15 mouse cellular contexts compared by ENCODE assay signal in genomic region chr2:18206811-18207210, GRCm38 (mm10).
DNase-seq lines count a peak whose midpoint lies in the region; ATAC-seq lines count a peak whose summit lies in the region.
"Had no signal": no experiment of that assay in that cellular context is flagged by ENCODE, and none has a peak within 500 bp of the region (broad histone marks: within the 10 kb centered on the region; RNA-seq: fewer than 3 reads in every experiment).

No protein-coding gene starts in this region.

- H3K4me3 ChIP-seq in hindbrain, embryonic 13.5 days, result no peak overlapping the region
- no peak overlapping the region for H3K4me3 ChIP-seq in hindbrain, embryonic 11.5 days (ENCODE audit: low read depth, low read length)
- no peak overlapping the region for H3K4me3 ChIP-seq in forebrain, embryonic 15.5 days

- no peaks in the 10 kb centered on the region for H3K27me3 ChIP-seq in hindbrain, embryonic 13.5 days
- H3K27me3 ChIP-seq in hindbrain, embryonic 11.5 days (ENCODE audit: control insufficient read depth, insufficient read depth, low read length), result no peaks in the 10 kb centered on the region
- no peaks in the 10 kb centered on the region for H3K27me3 ChIP-seq in forebrain, embryonic 15.5 days

- H3K4me2 ChIP-seq in hindbrain, embryonic 13.5 days, result no peak overlapping the region
- H3K4me2 ChIP-seq in hindbrain, embryonic 11.5 days (replicated peaks; ENCODE audit: low read depth, low read length), result no peak overlapping the region
- no peak overlapping the region for H3K4me2 ChIP-seq in forebrain, embryonic 15.5 days (replicated peaks)

- H3K27ac ChIP-seq in hindbrain, embryonic 13.5 days, result peak overlapping the region; percentile 44; the same call in 1 of the 2 replicates
- H3K27ac ChIP-seq in hindbrain, embryonic 11.5 days (ENCODE audit: low read depth, low read length), result no peak overlapping the region
- H3K27ac ChIP-seq in forebrain, embryonic 15.5 days (replicated peaks), result no peak overlapping the region
- H3K27ac ChIP-seq: liver, embryonic 14.5 days; macrophage had no signal

- DNase-seq in hindbrain, embryonic 11.5 days (ENCODE audit: low spot score), result no peak
- DNase-seq in Muller cell, postnatal 12 days (ENCODE audit: inconsistent ontology term), result peak; percentile 22
- DNase-seq in left cerebral cortex, postnatal 25 days (ENCODE audit: low spot score in 2 of 2), result peak; percentile 39 to 49
- DNase-seq in lung, adult 18-20 months, result no peak
- no peak for DNase-seq in cerebellum, adult 8-10 months
- DNase-seq: adrenal gland, postnatal 36 days; cerebellum, adult 9-10 months; gastrocnemius, postnatal 14 days; heart, postnatal 10 days; kidney, adult 8-10 months had no signal

- peaks cover 67% of the 10 kb centered on the region for H3K36me3 ChIP-seq in hindbrain, embryonic 13.5 days
- H3K36me3 ChIP-seq in hindbrain, embryonic 11.5 days (ENCODE audit: control insufficient read depth, insufficient read depth, low read length), result peaks cover 10% of the 10 kb centered on the region
- H3K36me3 ChIP-seq in forebrain, embryonic 15.5 days, result peaks cover 48% of the 10 kb centered on the region

- WGBS in hindbrain, embryonic 13.5 days, result 63% methylated on average over 10 of the region's 10 CpGs
- WGBS in hindbrain, embryonic 11.5 days, result 91% methylated on average over 10 of the region's 10 CpGs
- WGBS in forebrain, embryonic 15.5 days, result 37% methylated on average over 10 of the region's 10 CpGs

- H3K9me3 ChIP-seq in hindbrain, embryonic 13.5 days, result no peaks in the 10 kb centered on the region
- no peaks in the 10 kb centered on the region for H3K9me3 ChIP-seq in hindbrain, embryonic 11.5 days (ENCODE audit: control insufficient read depth, low read length)
- H3K9me3 ChIP-seq in forebrain, embryonic 15.5 days, result no peaks in the 10 kb centered on the region

- no peak overlapping the region for H3K9ac ChIP-seq in hindbrain, embryonic 13.5 days
- no peak overlapping the region for H3K9ac ChIP-seq in hindbrain, embryonic 11.5 days (ENCODE audit: low read depth, low read length)
- no peak overlapping the region for H3K9ac ChIP-seq in forebrain, embryonic 15.5 days (replicated peaks)
- H3K9ac ChIP-seq: liver, embryonic 14.5 days had no signal

- intact Hi-C loops in left cerebral cortex, postnatal 25 days (cut with DNase I), result loop anchor here (5.0 kb wide), 2 partner anchors 150 to 485 kb away; partner anchors contain the start of genes Mllt10 and Spag6

- ATAC-seq in hindbrain, embryonic 13.5 days (ENCODE audit: low FRiP score), result peak; percentile 62; the same call in 1 of the 2 replicates
- no peak for ATAC-seq in hindbrain, embryonic 11.5 days (ENCODE audit: low FRiP score)
- peak; percentile 50; the same call in 1 of the 2 replicates for ATAC-seq in forebrain, embryonic 15.5 days (replicated peaks)
- no peak for ATAC-seq in CD4-positive, CD25-positive, alpha-beta regulatory T cell, adult 4 months

- H3K4me1 ChIP-seq in hindbrain, embryonic 13.5 days (replicated peaks), result peaks cover 12% of the 10 kb centered on the region
- no peaks in the 10 kb centered on the region for H3K4me1 ChIP-seq in hindbrain, embryonic 11.5 days (replicated peaks; ENCODE audit: control insufficient read depth, insufficient read depth, low read length)
- peaks cover 5% of the 10 kb centered on the region for H3K4me1 ChIP-seq in forebrain, embryonic 15.5 days

Comparison
In these comparisons a context has a peak if more than half of its experiments do, and no peak if none do; other contexts are left out.
1. ATAC-seq: peak in hindbrain, embryonic 13.5 days (single experiment) and forebrain, embryonic 15.5 days (single experiment); none in hindbrain, embryonic 11.5 days (single experiment) and CD4-positive, CD25-positive, alpha-beta regulatory T cell, adult 4 months (single experiment).
2. DNase-seq: peak in Muller cell, postnatal 12 days (single experiment) and left cerebral cortex, postnatal 25 days (2 of 2); none in hindbrain, embryonic 11.5 days (single experiment), lung, adult 18-20 months (0 of 2) and cerebellum, adult 8-10 months (single experiment).